Mouse (Mus musculus) Patski (cell line): ENCODE measurements around the gene Them4. TPM values are rescaled to one million over a fixed set of nuclear protein-coding genes. Genes with fewer than 3 reads are reported as not detected.
"Not testable (repeated sequence)": the region's sequence is repeated elsewhere in the genome, so short reads cannot be mapped to it uniquely, and the experiment has no call there.

Source experiments
- ATAC-seq: fragments of 100-300 bp; one replicate; pipeline ENCODE4 v1.8.0; 2021
- CTCF ChIA-PET: fragments of 350-600 bp; sonication (Branson Sonifier 250); formaldehyde crosslinking; loops from one replicate; lab custom pipeline; 2022; ENCODE audit warnings: inconsistent platforms; lab: Charles Lee
- POLR2A ChIA-PET: fragments of 350-600 bp; sonication (Branson Sonifier 250); formaldehyde crosslinking; loops from one replicate; lab custom pipeline; 2022; ENCODE audit warnings: antibody characterized with exemption, inconsistent platforms; lab: Charles Lee
- DNase-seq: peaks from one replicate; pipeline ENCODE4 v3.0.0-alpha.2; 2011; ENCODE audit warnings: low read depth, low spot score
- H3K27me3 ChIP-seq: fragments of 371-371 bp; one replicate; pipeline ENCODE4 v1.5.1; 2021
- CTCF ChIP-seq: fragments of 100-300 bp; IDR thresholded peaks from one replicate; pipeline ENCODE4 v1.5.1; 2021
- in situ Hi-C: fragments of 300-500 bp; cut with MboI; formaldehyde crosslinking; loops from 3 replicates; pipeline ENCODE4 v1.11.1; 2018; ENCODE audit warnings: low pct_unique_long_range_greater_than_20kb, mixed read lengths
- polyA plus RNA-seq: library from polyadenylated mRNA; unstranded; gene quantifications from one replicate; pipeline ENCODE4 v1.2.3, GENCODE M21; 2021

The Them4 gene
- polyA plus RNA-seq, result 12.2 TPM

- peaks cover 29% of the 10 kb centered on the region for H3K27me3 ChIP-seq
- ATAC-seq, result peak; percentile 100
- ChIA-PET POLR2A (interaction anchor here (1.3 to 2.1 kb wide), 2 partner anchors 10 to 25 kb away, joined by 3 to 5 read pairs; no protein-coding TSS in a partner anchor), CTCF (interaction anchor here (1.7 kb wide), 1 partner anchor 17 kb away, joined by 5 read pairs; no protein-coding TSS in a partner anchor)
- TF ChIP-seq CTCF, result no peak
- in situ Hi-C loops, result no loop called here
- DNase-seq, result peak; percentile 95
Observed at GRCm38 (mm10) chr3:94309633-94310363, at the start of gene Them4. TSS of gene Them4 (plus strand) at chr3:94310089.

- peak; percentile 69 for ATAC-seq
- in situ Hi-C loops, result no loop called here
- peak; percentile 69 for TF ChIP-seq CTCF
- ChIA-PET POLR2A (no interaction called here), CTCF (no interaction called here)
- no peaks in the 10 kb centered on the region for H3K27me3 ChIP-seq
- DNase-seq, result no peak
Observed at GRCm38 (mm10) chr3:94260598-94260997, 49.3 kb upstream of the Them4 start.

DNA sequence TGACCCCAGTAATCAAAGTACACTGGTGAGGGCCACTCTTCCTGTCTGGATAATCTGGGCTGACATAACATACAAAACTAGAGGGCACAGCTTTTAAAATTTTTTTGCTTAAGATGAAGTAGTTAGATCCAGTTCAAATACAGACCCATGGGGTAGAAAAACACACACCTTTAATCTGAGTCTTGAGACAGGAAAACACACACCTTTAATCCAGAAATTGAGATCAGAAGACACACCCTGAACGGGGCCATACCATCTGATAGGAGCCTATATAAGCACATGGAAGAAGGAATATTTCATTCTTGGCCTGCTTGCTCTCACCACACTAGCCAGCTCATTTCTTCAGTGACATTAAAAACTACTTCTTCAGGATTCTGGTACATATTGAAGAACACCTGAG is 46.2 kb upstream of the Them4 start, which contains the start of gene Gm4778:
Gene Gm4778, plus strand, starts transcription at position 301 of the 400 bp plus-strand sequence.
- in situ Hi-C loops, DNase-seq, H3K27me3 ChIP-seq, CTCF ChIA-PET, POLR2A ChIA-PET, ATAC-seq: not testable (repeated sequence)

GRCm38 (mm10) chr3:94275991-94276390 is 33.9 kb upstream of the Them4 start:
- TF ChIP-seq CTCF, result no peak
- no peak for DNase-seq
- peak; percentile 31 for ATAC-seq
- in situ Hi-C loops, result no loop called here
- ChIA-PET CTCF (no interaction called here), POLR2A (no interaction called here)
- H3K27me3 ChIP-seq, result peaks cover 4% of the 10 kb centered on the region

- POLR2A ChIA-PET, result no interaction called here
- ATAC-seq, result no peak
Observed at GRCm38 (mm10) chr3:94305457-94305856, 4.4 kb upstream of the Them4 start.

GRCm38 (mm10) chr3:94306975-94307374 is 2.9 kb upstream of the Them4 start:
- ATAC-seq, result no peak
- CTCF ChIA-PET, result no interaction called here
- no peak for DNase-seq
- TF ChIP-seq CTCF, result no peak
- H3K27me3 ChIP-seq, result peaks cover 33% of the 10 kb centered on the region
- in situ Hi-C loops, result no loop called here
- POLR2A ChIA-PET, result no interaction called here

More at GRCm38 (mm10) chr3:94305457-94305856, 4.4 kb upstream of the Them4 start:
- CTCF ChIA-PET, result interaction anchor here (1.2 kb wide), 1 partner anchor 25 kb away, joined by 3 read pairs; no protein-coding TSS in a partner anchor
- DNase-seq, result no peak
- TF ChIP-seq CTCF, result no peak
- peaks cover 46% of the 10 kb centered on the region for H3K27me3 ChIP-seq
- in situ Hi-C loops, result no loop called here

DNA sequence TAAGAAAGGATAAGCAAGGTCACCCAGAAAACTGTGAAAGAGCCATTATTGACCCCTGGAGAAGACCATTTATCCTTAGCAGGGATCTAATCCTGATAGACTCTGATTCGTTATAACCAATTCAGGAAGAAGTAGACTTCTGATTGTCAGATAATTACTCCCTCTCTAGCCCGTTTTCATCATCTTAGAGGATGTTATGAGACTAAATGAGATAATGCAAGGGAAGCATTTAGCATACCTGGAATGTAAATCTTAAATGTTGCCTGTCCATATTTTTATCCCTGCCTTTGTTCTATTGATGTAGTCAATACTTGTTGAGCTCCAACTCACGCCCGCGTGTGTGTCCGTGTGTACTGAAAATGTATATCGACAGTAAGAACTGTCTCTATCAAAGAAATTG is 602 bp downstream of the Them4 start:
- CTCF ChIA-PET, result interaction anchor here (0.9 to 1.7 kb wide), 3 partner anchors 16 to 56 kb away, joined by 3 to 5 read pairs (median 3); no protein-coding TSS in a partner anchor

GRCm38 (mm10) chr3:94310911-94311310 is 1.0 kb downstream of the Them4 start:
- no peak for ATAC-seq
- in situ Hi-C loops, result no loop called here
- no peak for DNase-seq
- ChIA-PET CTCF (interaction anchor here (0.9 to 1.7 kb wide), 3 partner anchors 16 to 56 kb away, joined by 3 to 5 read pairs (median 3); no protein-coding TSS in a partner anchor), POLR2A (interaction anchor here (1.3 to 2.1 kb wide), 2 partner anchors 9 to 23 kb away, joined by 3 to 5 read pairs; no protein-coding TSS in a partner anchor)
- no peak for TF ChIP-seq CTCF
- H3K27me3 ChIP-seq, result peaks cover 22% of the 10 kb centered on the region

More for the DNA sequence above, 602 bp downstream of the Them4 start:
- TF ChIP-seq CTCF, result no peak
- ATAC-seq, result no peak
- POLR2A ChIA-PET, result interaction anchor here (1.3 to 2.1 kb wide), 2 partner anchors 9 to 24 kb away, joined by 3 to 5 read pairs; no protein-coding TSS in a partner anchor
- H3K27me3 ChIP-seq, result peaks cover 24% of the 10 kb centered on the region
- in situ Hi-C loops, result no loop called here
- no peak for DNase-seq

- CTCF ChIA-PET, result interaction anchor here (0.9 to 1.7 kb wide), 4 partner anchors 15 to 55 kb away, joined by 3 to 5 read pairs (median 4); no protein-coding TSS in a partner anchor
- no peak for TF ChIP-seq CTCF
- peaks cover 22% of the 10 kb centered on the region for H3K27me3 ChIP-seq
- POLR2A ChIA-PET, result interaction anchor here (2.1 kb wide), 1 partner anchor 9 kb away, joined by 5 read pairs; no protein-coding TSS in a partner anchor
- DNase-seq (no peak), ATAC-seq (no peak)
- in situ Hi-C loops, result no loop called here
Observed at GRCm38 (mm10) chr3:94311376-94311775, 1.5 kb downstream of the Them4 start.

GRCm38 (mm10) chr3:94328681-94329080 is 18.8 kb downstream of the Them4 start:
- ATAC-seq, result peak; percentile 35
- ChIA-PET CTCF (interaction anchor here (1.1 to 1.8 kb wide), 4 partner anchors 8 to 38 kb away, joined by 3 to 4 read pairs (median 4); no protein-coding TSS in a partner anchor), POLR2A (interaction anchor here (0.9 kb wide), 1 partner anchor 10 kb away, joined by 3 read pairs; no protein-coding TSS in a partner anchor)
- peak; percentile 64 for TF ChIP-seq CTCF
- H3K27me3 ChIP-seq, result no peaks in the 10 kb centered on the region
- DNase-seq, result no peak
- in situ Hi-C loops, result no loop called here
